12 mouse cellular contexts compared by ENCODE assay signal in genomic region chr16:65018134-65018533, GRCm38 (mm10).
"Had no signal": no experiment of that assay in that cellular context is flagged by ENCODE, and none has a peak within 500 bp of the region (broad histone marks: within the 10 kb centered on the region; RNA-seq: fewer than 3 reads in every experiment).

No protein-coding gene starts in this region.

- ATAC-seq: lung, postnatal 0 days; midbrain, embryonic 13.5 days had no signal

- DNase-seq: kidney, postnatal 14 days; lung, adult 2 months; lung, postnatal 36 days; right cerebral cortex, adult 18-20 months; right cerebral cortex, postnatal 25 days; thymus, postnatal 4 days had no signal

- H3K4me2 ChIP-seq: liver, embryonic 11.5 days; liver, embryonic 15.5 days; midbrain, embryonic 13.5 days had no signal

- H3K4me1 ChIP-seq: liver, embryonic 15.5 days; midbrain, embryonic 13.5 days had no signal

- H3K27me3 ChIP-seq: liver, embryonic 15.5 days; midbrain, embryonic 13.5 days had no signal

- H3K27ac ChIP-seq: left cerebral cortex, adult 2 months; limb, embryonic 10.5 days; liver, embryonic 15.5 days; midbrain, embryonic 13.5 days had no signal

- H3K9me3 ChIP-seq: limb, embryonic 10.5 days; liver, embryonic 15.5 days; midbrain, embryonic 13.5 days had no signal

- H3K9ac ChIP-seq: liver, embryonic 15.5 days; midbrain, embryonic 13.5 days had no signal

- H3K4me3 ChIP-seq: left cerebral cortex, adult 2 months; limb, embryonic 10.5 days; liver, embryonic 15.5 days; midbrain, embryonic 13.5 days had no signal

- H3K36me3 ChIP-seq: limb, embryonic 10.5 days; liver, embryonic 15.5 days; midbrain, embryonic 13.5 days had no signal
